Mouse (Mus musculus) frontal cortex, postnatal 10 days (tissue): Measurements from ENCODE around the gene Zfp866.

ENCODE experiments used
- DNase-seq, 2 experiments: peaks; one replicate each; pipeline ENCODE4 v3.0.0; 2022; ENCODE audit warnings: low spot score in 2 of 2, mixed read lengths in 1 of 2

Zfp866 gene

GRCm38 (mm10) chr8:69717232-69717580, 73.8 kb downstream of the Zfp866 start:
- no peak for DNase-seq

- DNase-seq = peak; percentile 95 to 99
Measured at GRCm38 (mm10) chr8:69716403-69717231, 74.4 kb downstream of the Zfp866 start.

- no peak for DNase-seq
Measured at GRCm38 (mm10) chr8:69715366-69715765, 75.6 kb downstream of the Zfp866 start.

GRCm38 (mm10) chr8:69713516-69713915, 77.5 kb downstream of the Zfp866 start:
- no peak for DNase-seq
